ENCODE assay signal across 10 mouse cellular contexts in genomic region chr15:25891556-25891955, GRCm38 (mm10). TPM values are rescaled to one million over a fixed set of nuclear protein-coding genes. Genes with fewer than 3 reads are reported as not detected.
DNase-seq lines count a peak whose midpoint lies in the region; ATAC-seq and TF ChIP-seq lines count a peak whose summit lies in the region.
"Had no signal": no experiment of that assay in that cellular context is flagged by ENCODE, and none has a peak within 500 bp of the region (broad histone marks: within the 10 kb centered on the region; RNA-seq: fewer than 3 reads in every experiment).

No protein-coding gene starts in this region.

- H3K9ac ChIP-seq in intestine, postnatal 0 days (ENCODE audit: low read depth, low read length), result no peak overlapping the region
- H3K9ac ChIP-seq in stomach, postnatal 0 days (ENCODE audit: low read length), result no peak overlapping the region
- H3K9ac ChIP-seq: hindbrain, embryonic 15.5 days had no signal

- ATAC-seq in megakaryocyte, adult 5-6 weeks (ENCODE audit: poor library complexity, severe bottlenecking), result peak; percentile 93
- no peak for ATAC-seq in intestine, postnatal 0 days
- ATAC-seq in stomach, postnatal 0 days (ENCODE audit: low FRiP score, low TSS enrichment), result no peak
- ATAC-seq in cerebellum, adult (ENCODE audit: insufficient number of reproducible peaks, low FRiP score, low TSS enrichment), result no peak

- no peaks in the 10 kb centered on the region for H3K36me3 ChIP-seq in intestine, postnatal 0 days (ENCODE audit: control insufficient read depth, insufficient read depth)
- H3K36me3 ChIP-seq in stomach, postnatal 0 days (ENCODE audit: control insufficient read depth, insufficient read depth, low read length), result no peaks in the 10 kb centered on the region
- H3K36me3 ChIP-seq: hindbrain, embryonic 15.5 days had no signal

- 0% methylated on average over 11 of the region's 11 CpGs for WGBS in bone marrow, adult 2 months
- WGBS in intestine, postnatal 0 days, result 82% methylated on average over 11 of the region's 11 CpGs
- WGBS in stomach, postnatal 0 days, result 76% methylated on average over 11 of the region's 11 CpGs

- TF ChIP-seq POLR2A in bone marrow, adult 2 months (IDR thresholded peaks at IDR 0.05; ENCODE audit: borderline replicate concordance, control insufficient read depth, low read depth, low read length), result no peak

- TF ChIP-seq EP300 in stomach, postnatal 0 days (optimal IDR thresholded peaks at IDR 0.05), result no peak

- H3K4me2 ChIP-seq in intestine, postnatal 0 days (replicated peaks; ENCODE audit: low read depth), result no peak overlapping the region
- no peak overlapping the region for H3K4me2 ChIP-seq in stomach, postnatal 0 days (replicated peaks; ENCODE audit: low read depth)
- H3K4me2 ChIP-seq: hindbrain, embryonic 15.5 days had no signal

- no peak for DNase-seq in layer of hippocampus, adult 2 months (ENCODE audit: low spot score in 2 of 2)
- no peak for DNase-seq in layer of hippocampus, postnatal 25 days (ENCODE audit: extremely low spot score in 1 of 2, low spot score in 1 of 2)
- DNase-seq in thymus, postnatal 0 days (ENCODE audit: low spot score), result peak; percentile 72
- no peak for DNase-seq in stomach, postnatal 0 days (ENCODE audit: low spot score)
- DNase-seq: cerebellum, postnatal 36 days had no signal

- peak overlapping the region; percentile 51; the same call in 1 of the 2 replicates for H3K27ac ChIP-seq in layer of hippocampus, adult 2 months
- H3K27ac ChIP-seq in bone marrow, adult 2 months (ENCODE audit: control insufficient read depth, insufficient read depth, low read depth, low read length, poor library complexity), result peak overlapping the region; percentile 69
- H3K27ac ChIP-seq in intestine, postnatal 0 days (ENCODE audit: low read depth, low read length), result no peak overlapping the region
- no peak overlapping the region for H3K27ac ChIP-seq in stomach, postnatal 0 days (replicated peaks)
- H3K27ac ChIP-seq: hindbrain, embryonic 15.5 days had no signal

- no peak overlapping the region for H3K4me3 ChIP-seq in layer of hippocampus, adult 2 months
- H3K4me3 ChIP-seq in bone marrow, adult 2 months (replicated peaks; ENCODE audit: control insufficient read depth, low read depth, low read length), result no peak overlapping the region
- H3K4me3 ChIP-seq in intestine, postnatal 0 days (ENCODE audit: low read depth, low read length), result no peak overlapping the region
- no peak overlapping the region for H3K4me3 ChIP-seq in stomach, postnatal 0 days (ENCODE audit: low read depth, low read length)
- H3K4me3 ChIP-seq: hindbrain, embryonic 15.5 days had no signal

- H3K27me3 ChIP-seq in intestine, postnatal 0 days (replicated peaks; ENCODE audit: control insufficient read depth, insufficient read depth, low read length), result no peaks in the 10 kb centered on the region
- no peaks in the 10 kb centered on the region for H3K27me3 ChIP-seq in stomach, postnatal 0 days (ENCODE audit: control insufficient read depth, insufficient read depth, low read length)
- H3K27me3 ChIP-seq: hindbrain, embryonic 15.5 days had no signal

- no peak for TF ChIP-seq CTCF in layer of hippocampus, adult 2 months (conservative IDR thresholded peaks at IDR 0.05)
- no peak for TF ChIP-seq CTCF in bone marrow, adult 2 months (IDR thresholded peaks at IDR 0.05; ENCODE audit: control insufficient read depth, insufficient read depth, low read length)
- TF ChIP-seq CTCF in intestine, postnatal 0 days (IDR thresholded peaks at IDR 0.05; ENCODE audit: low read depth), result no peak
- TF ChIP-seq CTCF in stomach, postnatal 0 days (IDR thresholded peaks at IDR 0.05; ENCODE audit: low read depth), result no peak

- H3K4me1 ChIP-seq in bone marrow, adult 2 months (ENCODE audit: control insufficient read depth, insufficient read depth, low read length), result peaks cover 8% of the 10 kb centered on the region
- no peaks in the 10 kb centered on the region for H3K4me1 ChIP-seq in intestine, postnatal 0 days (replicated peaks; ENCODE audit: control insufficient read depth, insufficient read depth, low read length)
- H3K4me1 ChIP-seq in stomach, postnatal 0 days (replicated peaks; ENCODE audit: control insufficient read depth, insufficient read depth), result no peaks in the 10 kb centered on the region
- H3K4me1 ChIP-seq: hindbrain, embryonic 15.5 days had no signal

- no peaks in the 10 kb centered on the region for H3K9me3 ChIP-seq in intestine, postnatal 0 days (ENCODE audit: control insufficient read depth)
- H3K9me3 ChIP-seq in stomach, postnatal 0 days (ENCODE audit: control insufficient read depth, low read length), result no peaks in the 10 kb centered on the region
- H3K9me3 ChIP-seq: hindbrain, embryonic 15.5 days had no signal

RNA-seq across cellular contexts. Expression of gene Retreg1, which starts 48.6 kb away (rescaled TPM):
- 10 to 100 TPM; 27.3 to 28.6 TPM for total RNA-seq in layer of hippocampus, adult 2 months (2021)
- 10 to 100 TPM; 29.4 to 32.4 TPM for total RNA-seq in layer of hippocampus, postnatal 25 days (2021)
- polyA plus RNA-seq in bone marrow, adult 2 months (2011; ENCODE audit: insufficient read depth, insufficient read length, low replicate concordance, missing spikeins), result 4.6 and 7.7 TPM in 2 replicates
- 26.1 and 26.7 TPM in 2 replicates for total RNA-seq in megakaryocyte, adult 5-6 weeks (2015)
- 22.3 and 23.1 TPM in 2 replicates for total RNA-seq in megakaryocyte, adult 5-6 weeks (2017)
- polyA plus RNA-seq in thymus, postnatal 0 days (2015; fragmentation: Nextera tagmentation; extraction: Ambion mirVana), result 25.4 and 27.3 TPM in 2 replicates
- 37.8 and 41.5 TPM in 2 replicates for polyA plus RNA-seq in intestine, postnatal 0 days (2015; fragmentation: Nextera tagmentation; extraction: Ambion mirVana)
- polyA plus RNA-seq in stomach, postnatal 0 days (2015; fragmentation: Nextera tagmentation; extraction: Ambion mirVana), result 32.8 and 33.6 TPM in 2 replicates

Comparison
In these comparisons a context has a peak if more than half of its experiments do, and no peak if none do; other contexts are left out.
1. H3K27ac ChIP-seq: peak in layer of hippocampus, adult 2 months (single experiment) and bone marrow, adult 2 months (single experiment); none in intestine, postnatal 0 days (single experiment) and stomach, postnatal 0 days (single experiment).